Mouse (Mus musculus) MEL (cell line): Measurements from ENCODE around the gene Adamtsl3.

Source experiments
- CHD1 ChIP-seq: IDR thresholded peaks from 2 replicates; pipeline ENCODE4 v1.6.1; 2012; ENCODE audit warnings: low read depth, mild to moderate bottlenecking, inconsistent platforms, low read length, improper control_type of control experiment
- CTCF ChIP-seq, 3 experiments: IDR thresholded peaks in 2 of 3; conservative IDR thresholded peaks in 1 of 3; 2 replicates each; pipeline ENCODE4 v1.5.1; 2011 to 2012; ENCODE audit warnings: low read length in 3 of 3, low read depth in 2 of 3, mild to moderate bottlenecking in 2 of 3, improper control_type of control experiment in 1 of 3, inconsistent platforms in 1 of 3, mixed read lengths in 1 of 3, moderate library complexity in 1 of 3; ENCODE audit not compliant: control insufficient read depth in 1 of 3, insufficient read depth in 1 of 3, poor library complexity in 1 of 3, severe bottlenecking in 1 of 3
- EP300 ChIP-seq, 2 experiments: IDR thresholded peaks; 2 replicates each; pipeline ENCODE4 v1.6.1; 2011; ENCODE audit warnings: improper control_type of control experiment in 2 of 2, low read length in 2 of 2, low read depth in 1 of 2, mild to moderate bottlenecking in 1 of 2
- ETS1 ChIP-seq: IDR thresholded peaks from 2 replicates; pipeline ENCODE4 v1.6.1; 2012; ENCODE audit warnings: low read depth, mild to moderate bottlenecking, inconsistent platforms, low read length, improper control_type of control experiment, moderate library complexity
- HCFC1 ChIP-seq: IDR thresholded peaks from 2 replicates; pipeline ENCODE4 v1.6.1; 2012; ENCODE audit warnings: low read depth, mild to moderate bottlenecking, inconsistent platforms, low read length, improper control_type of control experiment, moderate library complexity
- JUND ChIP-seq: IDR thresholded peaks from 2 replicates; pipeline ENCODE4 v1.6.1; 2011; ENCODE audit warnings: low read depth, mild to moderate bottlenecking, improper control_type of control experiment, low read length
- KAT2A ChIP-seq: conservative IDR thresholded peaks from 2 replicates; pipeline ENCODE4 v1.6.1; 2012; ENCODE audit warnings: low read depth, low read length, improper control_type of control experiment, inconsistent platforms
- MAX ChIP-seq: IDR thresholded peaks from 2 replicates; pipeline ENCODE4 v1.6.1; 2011; ENCODE audit warnings: low read length, improper control_type of control experiment
- POLR2A ChIP-seq, 2 experiments: IDR thresholded peaks; 2 replicates each; pipeline ENCODE4 v1.6.1; 2011 to 2012; ENCODE audit warnings: low read length in 2 of 2, mild to moderate bottlenecking in 2 of 2, control low read depth in 1 of 2, improper control_type of control experiment in 1 of 2, low read depth in 1 of 2, moderate library complexity in 1 of 2; ENCODE audit not compliant: control insufficient read depth in 1 of 2, insufficient read depth in 1 of 2, poor library complexity in 1 of 2
- RCOR1 ChIP-seq: IDR thresholded peaks from 2 replicates; pipeline ENCODE4 v1.6.1; 2012; ENCODE audit warnings: low read depth, mild to moderate bottlenecking, inconsistent platforms, low read length, improper control_type of control experiment
- TAL1 ChIP-seq: IDR thresholded peaks from 2 replicates; pipeline ENCODE4 v1.6.1; 2012; ENCODE audit warnings: mild to moderate bottlenecking, inconsistent platforms, low read length, moderate library complexity, mixed read lengths
- TCF12 ChIP-seq: IDR thresholded peaks from 2 replicates; pipeline ENCODE4 v1.6.1; 2014; ENCODE audit warnings: low read depth, mild to moderate bottlenecking, inconsistent platforms, low read length, improper control_type of control experiment, moderate library complexity
- USF1 ChIP-seq: IDR thresholded peaks from 2 replicates; pipeline ENCODE4 v1.6.1; 2014; ENCODE audit warnings: low read depth, mild to moderate bottlenecking, inconsistent platforms, low read length, improper control_type of control experiment, moderate library complexity

DNA sequence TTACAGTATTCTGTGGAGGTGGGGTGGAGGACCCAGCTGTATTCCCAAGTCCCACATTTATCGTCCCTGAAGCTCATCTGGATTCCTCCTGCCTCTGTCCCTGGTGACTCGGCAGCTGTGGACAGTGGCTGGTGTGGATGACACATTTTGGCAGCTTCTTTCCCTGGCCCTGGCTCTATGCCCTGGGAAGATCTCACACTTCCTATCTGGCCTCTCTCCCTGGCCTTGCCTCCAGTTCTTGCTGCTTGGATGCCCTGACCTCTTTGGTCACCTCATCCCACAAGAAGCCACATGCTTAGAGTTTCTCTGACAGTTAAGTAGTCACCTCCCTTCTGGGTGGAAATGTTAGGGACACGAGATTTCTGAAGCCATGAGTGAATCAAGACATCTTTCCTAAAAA, 35.9 kb downstream of the Adamtsl3 start:
- TF ChIP-seq POLR2A (IDR thresholded peaks at IDR 0.05; ENCODE audit: control insufficient read depth in 1 of 2, insufficient read depth in 1 of 2, low read depth in 1 of 2, low read length in 2 of 2, poor library complexity in 1 of 2), result no peak
- no peak for TF ChIP-seq USF1
- TF ChIP-seq CTCF (IDR thresholded peaks at IDR 0.05 in 2 of 3, conservative IDR thresholded peaks at IDR 0.05 in 1 of 3; ENCODE audit: control insufficient read depth in 1 of 3, insufficient read depth in 1 of 3, low read depth in 2 of 3, low read length in 3 of 3, poor library complexity in 1 of 3, severe bottlenecking in 1 of 3), result no peak
- no peak for TF ChIP-seq CHD1
- no peak for TF ChIP-seq EP300 (IDR thresholded peaks at IDR 0.05; ENCODE audit: low read depth in 1 of 2, low read length in 2 of 2)
- no peak for TF ChIP-seq HCFC1
- TF ChIP-seq MAX, result no peak
- no peak for TF ChIP-seq TAL1
- TF ChIP-seq RCOR1, result no peak
- TF ChIP-seq KAT2A, result no peak
- TF ChIP-seq TCF12, result no peak
- TF ChIP-seq JUND, result no peak
- TF ChIP-seq ETS1, result no peak
